23 mouse cellular contexts compared by ENCODE assay signal in the genomic region with DNA sequence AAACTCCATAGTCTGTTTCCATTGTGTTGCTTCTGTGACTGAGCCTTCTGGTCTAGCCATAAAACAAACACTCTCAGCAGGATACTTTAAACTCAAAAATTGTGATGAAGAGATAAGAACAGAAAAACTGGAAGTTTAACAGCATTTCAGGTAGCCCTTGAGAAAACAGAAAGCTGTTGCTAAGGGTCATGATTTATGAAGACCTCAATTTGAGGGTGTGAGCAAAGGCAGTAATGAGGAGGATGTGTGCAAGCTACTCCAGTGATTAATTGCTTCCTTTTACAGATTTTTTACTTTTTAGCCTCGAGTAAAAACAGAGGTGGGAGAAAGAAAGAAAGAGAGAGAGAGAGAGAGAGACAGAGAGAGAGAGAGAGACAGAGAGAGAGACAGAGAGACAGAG. TPM values are rescaled to one million over a fixed set of nuclear protein-coding genes. Genes with fewer than 3 reads are reported as not detected.
DNase-seq lines count a peak whose midpoint lies in the region; ATAC-seq and TF ChIP-seq lines count a peak whose summit lies in the region.
"Had no signal": no experiment of that assay in that cellular context is flagged by ENCODE, and none has a peak within 500 bp of the region (broad histone marks: within the 10 kb centered on the region; RNA-seq: fewer than 3 reads in every experiment).

No protein-coding gene starts in this region.

- H3K9ac ChIP-seq in kidney, embryonic 15.5 days = no peak overlapping the region
- H3K9ac ChIP-seq in lung, postnatal 0 days (replicated peaks; ENCODE audit: low read depth) = no peak overlapping the region
- H3K9ac ChIP-seq: forebrain, embryonic 12.5 days; intestine, embryonic 15.5 days; liver, postnatal 0 days; midbrain, embryonic 15.5 days had no signal

- TF ChIP-seq CTCF in gastrocnemius, adult 2 months (IDR thresholded peaks at IDR 0.05) = no peak
- no peak for TF ChIP-seq CTCF in lung, postnatal 0 days (IDR thresholded peaks at IDR 0.05)
- TF ChIP-seq CTCF in left cerebral cortex, adult 2 months (IDR thresholded peaks at IDR 0.05) = no peak

- H3K36me3 ChIP-seq in kidney, embryonic 15.5 days = no peaks in the 10 kb centered on the region
- no peaks in the 10 kb centered on the region for H3K36me3 ChIP-seq in lung, postnatal 0 days (ENCODE audit: insufficient read depth, low read length)
- H3K36me3 ChIP-seq: forebrain, embryonic 12.5 days; intestine, embryonic 15.5 days; midbrain, embryonic 15.5 days had no signal

- no peak for ATAC-seq in kidney, embryonic 15.5 days (replicated peaks; ENCODE audit: low FRiP score)
- no peak for ATAC-seq in lung, postnatal 0 days
- ATAC-seq: CD4-positive, CD25-positive, alpha-beta regulatory T cell, adult 4 months; intestine, embryonic 15.5 days; liver, postnatal 0 days; midbrain, embryonic 15.5 days; Patski had no signal

- H3K27ac ChIP-seq in gastrocnemius, adult 2 months = peak overlapping the region; percentile 84; the same call in 1 of the 2 replicates
- H3K27ac ChIP-seq in kidney, embryonic 15.5 days = no peak overlapping the region
- no peak overlapping the region for H3K27ac ChIP-seq in lung, postnatal 0 days (ENCODE audit: low read length)
- no peak overlapping the region for H3K27ac ChIP-seq in left cerebral cortex, adult 2 months
- H3K27ac ChIP-seq: forebrain, embryonic 12.5 days; intestine, embryonic 15.5 days; midbrain, embryonic 15.5 days had no signal

- intact Hi-C loops in gastrocnemius, adult 2 months (cut with DNase I) = no loop called here
- intact Hi-C loops in left cerebral cortex, adult 2 months (cut with DNase I) = no loop called here

- DNase-seq in gastrocnemius, adult 2 months = no peak
- DNase-seq in gastrocnemius, adult 18-20 months (ENCODE audit: low spot score) = no peak
- DNase-seq in kidney, adult 8-10 months = no peak
- DNase-seq in lung, postnatal 0 days (ENCODE audit: low spot score) = no peak
- DNase-seq in lung, postnatal 14 days = no peak
- no peak for DNase-seq in frontal cortex, adult 2 months (ENCODE audit: extremely low spot score in 1 of 2, low spot score in 1 of 2)
- DNase-seq in left cerebral cortex, adult 2 months (ENCODE audit: extremely low spot score in 1 of 2, low spot score in 2 of 2) = no peak
- DNase-seq: adrenal gland, postnatal 14 days; cerebellum, adult 11-12 months; cerebellum, postnatal 36 days; gastrocnemius, postnatal 14 days; heart, adult 18-20 months; liver, postnatal 0 days; thymus, adult 18-20 months had no signal

- H3K4me2 ChIP-seq in kidney, embryonic 15.5 days = peak overlapping the region; percentile 49
- H3K4me2 ChIP-seq in lung, postnatal 0 days (replicated peaks; ENCODE audit: low read depth, low read length) = peak overlapping the region; percentile 12; the same call in 1 of the 2 replicates
- H3K4me2 ChIP-seq: forebrain, embryonic 12.5 days; intestine, embryonic 15.5 days; midbrain, embryonic 15.5 days had no signal

- peaks cover 7% of the 10 kb centered on the region for H3K4me1 ChIP-seq in kidney, embryonic 15.5 days
- no peaks in the 10 kb centered on the region for H3K4me1 ChIP-seq in lung, postnatal 0 days (ENCODE audit: insufficient read depth, low read depth, low read length)
- H3K4me1 ChIP-seq: intestine, embryonic 15.5 days; midbrain, embryonic 15.5 days had no signal

- peak; percentile 34; the same call in 1 of the 2 replicates for TF ChIP-seq EP300 in lung, postnatal 0 days (IDR thresholded peaks at IDR 0.05)

- H3K4me3 ChIP-seq in gastrocnemius, adult 2 months = peak overlapping the region; percentile 68
- H3K4me3 ChIP-seq in kidney, embryonic 15.5 days (replicated peaks) = peak overlapping the region; percentile 26
- H3K4me3 ChIP-seq in lung, postnatal 0 days (ENCODE audit: low read depth, low read length) = peak overlapping the region; percentile 14; the same call in 1 of the 2 replicates
- H3K4me3 ChIP-seq in left cerebral cortex, adult 2 months = no peak overlapping the region
- H3K4me3 ChIP-seq: forebrain, embryonic 12.5 days; intestine, embryonic 15.5 days; midbrain, embryonic 15.5 days; myocyte had no signal

- no peaks in the 10 kb centered on the region for H3K27me3 ChIP-seq in kidney, embryonic 15.5 days
- no peaks in the 10 kb centered on the region for H3K27me3 ChIP-seq in lung, postnatal 0 days (replicated peaks; ENCODE audit: insufficient read depth, low read length)
- H3K27me3 ChIP-seq: forebrain, embryonic 12.5 days; intestine, embryonic 15.5 days; midbrain, embryonic 15.5 days had no signal

- 0% methylated on average over 1 of the region's 1 CpGs for WGBS in kidney, embryonic 15.5 days
- 0% methylated on average over 1 of the region's 1 CpGs for WGBS in lung, postnatal 0 days

- H3K9me3 ChIP-seq in kidney, embryonic 15.5 days (replicated peaks) = no peaks in the 10 kb centered on the region
- H3K9me3 ChIP-seq in lung, postnatal 0 days (ENCODE audit: low read length) = no peaks in the 10 kb centered on the region
- H3K9me3 ChIP-seq: forebrain, embryonic 12.5 days; intestine, embryonic 15.5 days; midbrain, embryonic 15.5 days had no signal

RNA-seq across cellular contexts. Expression of gene Rassf9, which starts 2.1 kb away (rescaled TPM):
- 1 to 10 TPM; 2.3 to 4.0 TPM for total RNA-seq in gastrocnemius, adult 2 months (2021)
- total RNA-seq in gastrocnemius, adult 18-20 months (2021) = 1 to 10 TPM; 1.3 to 3.9 TPM
- 7.3 and 8.1 TPM in 2 replicates for polyA plus RNA-seq in kidney, embryonic 15.5 days (2015; fragmentation: Nextera tagmentation; extraction: Ambion mirVana)
- 10.6 and 11.3 TPM in 2 replicates for polyA plus RNA-seq in lung, postnatal 0 days (2015; fragmentation: Nextera tagmentation; extraction: Ambion mirVana)
- polyA plus RNA-seq in frontal cortex, adult 2 months (2012; rRNA removed) = 1.3 and 1.9 TPM in 2 replicates
- total RNA-seq in left cerebral cortex, adult 2 months (2021) = 1 to 10 TPM; 1.2 to 2.5 TPM
- total RNA-seq: megakaryocyte-erythroid progenitor cell, adult 5-6 weeks had no signal
- polyA plus RNA-seq: myocyte had no signal

RNA-seq across cellular contexts. Expression of gene Nts, which starts 23.9 kb away (rescaled TPM):
- not detected for total RNA-seq in gastrocnemius, adult 2 months (2021)
- total RNA-seq in gastrocnemius, adult 18-20 months (2021) = not detected
- polyA plus RNA-seq in kidney, embryonic 15.5 days (2015; fragmentation: Nextera tagmentation; extraction: Ambion mirVana) = 8.8 and 13.1 TPM in 2 replicates
- polyA plus RNA-seq in lung, postnatal 0 days (2015; fragmentation: Nextera tagmentation; extraction: Ambion mirVana) = 2.0 and 3.1 TPM in 2 replicates
- 2.5 and 3.4 TPM in 2 replicates for polyA plus RNA-seq in frontal cortex, adult 2 months (2012; rRNA removed)
- 10 to 100 TPM in 1 of 2 experiments, 1 to 10 TPM in 1; 3.9 to 11.6 TPM for total RNA-seq in left cerebral cortex, adult 2 months (2021)
- total RNA-seq: adrenal gland, postnatal 14 days; megakaryocyte-erythroid progenitor cell, adult 5-6 weeks had no signal
- polyA plus RNA-seq: CD4-positive, CD25-positive, alpha-beta regulatory T cell, adult 4 months; liver, adult 2 months; myocyte; Patski had no signal

Comparison
In these comparisons a context has a peak if more than half of its experiments do, and no peak if none do; other contexts are left out.
1. RNA of gene Nts, which starts 23.9 kb away (total RNA-seq): 3.9 to 11.6 TPM in left cerebral cortex, adult 2 months; not detected in gastrocnemius, adult 18-20 months and not detected in gastrocnemius, adult 2 months; every median in the first group is over 4 times any median in the second.